Mouse (Mus musculus) stomach, embryonic 14.5 days (tissue): ENCODE data around the gene Fbf1. TPM values are rescaled to one million over a fixed set of nuclear protein-coding genes. Genes with fewer than 3 reads are reported as not detected.

Experiments used
- ATAC-seq: fragments of 200-750 bp; cut with Nextera tagmentation; 2 replicates; pipeline ENCODE4 v1.8.0; 2017; ENCODE audit warnings: low read depth, moderate TSS enrichment; ENCODE audit not compliant: insufficient number of reproducible peaks, insufficient read depth, low FRiP score
- H3K27ac ChIP-seq: fragments of 300-500 bp; sonication (generic); 2 replicates; pipeline ENCODE4 v1.5.1; 2014; ENCODE audit warnings: mild to moderate bottlenecking, low read length, moderate library complexity, mixed read lengths
- H3K27me3 ChIP-seq: fragments of 300-500 bp; sonication (generic); 2 replicates; pipeline ENCODE4 v1.6.1; 2014; ENCODE audit warnings: low read length, control low read depth, mixed read lengths; ENCODE audit not compliant: control insufficient read depth, insufficient read depth
- H3K36me3 ChIP-seq: fragments of 300-500 bp; sonication (generic); 2 replicates; pipeline ENCODE4 v1.6.1; 2014; ENCODE audit warnings: mild to moderate bottlenecking, control low read depth, low read length, moderate library complexity, mixed read lengths; ENCODE audit not compliant: control insufficient read depth, insufficient read depth
- H3K4me1 ChIP-seq: fragments of 300-500 bp; sonication (generic); 2 replicates; pipeline ENCODE4 v1.6.1; 2014; ENCODE audit warnings: low read length, control low read depth, mixed read lengths; ENCODE audit not compliant: control insufficient read depth, insufficient read depth
- H3K4me2 ChIP-seq: fragments of 300-500 bp; sonication (generic); replicated peaks from 2 replicates; pipeline ENCODE4 v1.6.1; 2014; ENCODE audit warnings: low read depth, low read length, control low read depth
- H3K4me3 ChIP-seq: fragments of 300-500 bp; sonication (generic); 2 replicates; pipeline ENCODE4 v1.5.1; 2014; ENCODE audit warnings: low read depth, low read length, control low read depth
- H3K9ac ChIP-seq: fragments of 300-500 bp; sonication (generic); replicated peaks from 2 replicates; pipeline ENCODE4 v1.6.1; 2014; ENCODE audit warnings: low read depth, mild to moderate bottlenecking, control low read depth, low read length, moderate library complexity, mixed read lengths
- H3K9me3 ChIP-seq: fragments of 300-500 bp; sonication (generic); 2 replicates; pipeline ENCODE4 v1.6.1; 2016; ENCODE audit warnings: low read depth, low read length, control low read depth; ENCODE audit not compliant: control insufficient read depth
- WGBS: fragments of 180-500 bp; shearing (Covaris S2); extraction: QIAGEN DNeasy Blood & Tissue Kit; methylation state at CpG from one replicate; pipeline ENCODE4 v1.1.7; 2014; 5-methylcytosine and 5-hydroxymethylcytosine counted together
- polyA plus RNA-seq: library from polyadenylated mRNA; unstranded; fragments of >200 nt; fragmentation: Nextera tagmentation; extraction: Ambion mirVana; gene quantifications from 2 replicates; pipeline ENCODE4 v1.2.1, GENCODE M21; 2014

Gene Fbf1
- 29.3 and 30.2 TPM in 2 replicates for polyA plus RNA-seq

DNA sequence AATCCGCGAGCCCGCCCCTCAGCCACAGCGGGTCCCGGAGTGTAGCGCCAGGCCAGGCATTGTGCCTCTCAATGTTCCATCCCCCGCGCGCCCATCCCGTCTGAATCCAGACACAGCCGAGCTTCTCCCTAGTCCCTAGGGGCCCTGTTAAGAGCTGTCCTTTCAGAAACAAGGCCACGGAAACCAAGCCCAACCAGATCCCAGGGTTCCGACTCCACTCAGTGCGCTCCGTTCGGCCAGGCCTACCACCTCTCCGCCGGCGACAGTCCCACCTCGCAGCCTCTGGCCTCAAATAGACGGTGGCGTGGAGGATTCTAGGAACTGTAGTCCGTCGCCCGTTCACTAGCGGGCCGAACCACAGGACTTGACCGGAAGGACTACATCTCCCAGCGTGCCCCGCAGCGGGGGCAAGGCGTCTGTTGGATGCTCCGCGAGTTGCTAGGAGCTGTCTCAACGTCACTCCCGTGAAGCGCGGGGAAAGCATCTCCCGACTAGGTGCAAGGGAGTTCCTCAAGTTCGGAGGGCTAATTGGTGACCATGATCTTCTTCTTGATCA lies at the start of gene Fbf1:
Gene Fbf1 (minus strand): TSS at position 283 of the 556 bp plus-strand sequence.
- Histone ChIP-seq H3K36me3 (peaks cover 14% of the 10 kb centered on the region; the same call in 1 of the 2 replicates), H3K4me1 (peaks cover 5% of the 10 kb centered on the region; the same call in 1 of the 2 replicates), H3K4me3 (peak within 1 kb of the TSS; percentile 69), H3K9ac (peak within 1 kb of the TSS; percentile 70), H3K27ac (peak within 1 kb of the TSS; percentile 94), H3K27me3 (no peaks in the 10 kb centered on the region), H3K4me2 (peak within 1 kb of the TSS; percentile 71), H3K9me3 (no peaks in the 10 kb centered on the region)
- ATAC-seq = peak; percentile 97
- WGBS = under 1% methylated on average over 40 of the region's 40 CpGs

DNA sequence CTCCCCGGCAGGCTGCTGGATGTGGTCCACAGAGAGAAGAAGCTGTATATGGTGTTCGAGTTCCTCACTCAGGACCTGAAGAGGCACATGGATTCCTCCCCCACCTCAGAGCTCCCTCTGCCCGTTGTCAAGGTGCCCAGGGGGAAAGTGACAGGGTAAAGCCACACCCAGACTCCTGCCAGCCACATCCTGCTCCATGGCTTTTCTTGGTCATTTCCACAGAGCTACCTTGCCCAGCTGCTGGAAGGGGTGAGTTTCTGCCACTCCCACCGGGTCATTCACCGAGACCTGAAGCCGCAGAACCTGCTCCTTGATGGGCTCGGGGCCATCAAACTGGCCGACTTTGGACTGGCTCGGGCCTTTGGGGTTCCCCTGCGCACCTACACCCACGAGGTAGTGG lies 48.6 kb upstream of the Fbf1 start:
- Histone ChIP-seq H3K27me3 (no peaks in the 10 kb centered on the region), H3K27ac (no peak overlapping the region), H3K9ac (no peak overlapping the region), H3K4me1 (peaks cover 14% of the 10 kb centered on the region), H3K9me3 (0 out of 2 replicates have a peak, but pooled peaks cover under 1% of the 10 kb centered on the region), H3K4me3 (no peak overlapping the region), H3K36me3 (no peaks in the 10 kb centered on the region), H3K4me2 (no peak overlapping the region)
- 74% methylated on average over 11 of the region's 11 CpGs for WGBS
- no peak for ATAC-seq

DNA sequence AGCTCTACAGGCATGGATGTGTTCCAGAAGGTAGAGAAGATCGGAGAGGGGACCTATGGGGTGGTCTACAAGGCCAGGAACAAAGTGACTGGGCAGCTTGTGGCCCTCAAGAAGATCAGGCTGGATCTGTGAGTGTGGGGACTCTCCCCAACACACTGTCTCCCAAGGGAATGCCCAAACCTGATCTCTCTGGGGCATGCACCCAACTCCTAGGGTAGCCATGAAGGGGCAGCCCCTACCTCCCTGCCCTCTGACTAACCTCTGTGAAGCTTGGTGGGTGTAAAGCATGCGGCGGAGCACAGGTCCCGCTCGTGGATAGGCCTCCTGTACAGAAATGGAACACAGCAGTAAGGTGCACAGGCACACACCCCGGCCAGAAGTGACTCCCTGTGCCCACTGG lies 48.0 kb upstream of the Fbf1 start:
- ATAC-seq = no peak
- no peaks in the 10 kb centered on the region for H3K9me3 ChIP-seq
- H3K4me3 ChIP-seq = no peak overlapping the region
- 84% methylated on average over 6 of the region's 6 CpGs for WGBS
- no peak overlapping the region for H3K27ac ChIP-seq
- H3K4me2 ChIP-seq = no peak overlapping the region
- no peaks in the 10 kb centered on the region for H3K36me3 ChIP-seq
- no peak overlapping the region for H3K9ac ChIP-seq
- peaks cover 14% of the 10 kb centered on the region for H3K4me1 ChIP-seq
- no peaks in the 10 kb centered on the region for H3K27me3 ChIP-seq

DNA sequence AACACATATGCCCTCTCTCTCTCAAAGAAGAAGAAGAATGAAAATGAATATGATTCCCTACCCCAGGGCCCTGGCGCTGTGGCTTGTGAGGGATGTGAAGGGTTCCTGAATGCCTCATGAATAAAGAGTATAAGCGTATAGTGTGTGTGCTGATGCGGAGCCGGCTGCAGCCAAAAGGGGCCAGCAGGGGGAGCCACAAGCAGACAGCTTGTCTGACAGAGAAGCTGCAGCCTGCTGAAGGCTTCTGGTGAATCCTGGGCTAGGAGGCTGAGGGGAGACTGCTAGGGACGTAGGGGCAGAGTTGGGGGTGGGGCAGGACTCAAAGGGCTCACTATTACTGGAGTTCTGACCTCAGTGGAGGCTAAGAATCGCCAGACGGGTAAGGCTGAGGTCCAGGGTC lies 47.2 kb upstream of the Fbf1 start:
- no peak overlapping the region for H3K9ac ChIP-seq
- H3K4me3 ChIP-seq = no peak overlapping the region
- no peak overlapping the region for H3K4me2 ChIP-seq
- no peaks in the 10 kb centered on the region for H3K27me3 ChIP-seq
- H3K36me3 ChIP-seq = no peaks in the 10 kb centered on the region
- ATAC-seq = no peak
- WGBS = 76% methylated on average over 7 of the region's 7 CpGs
- peaks cover 14% of the 10 kb centered on the region for H3K4me1 ChIP-seq
- H3K9me3 ChIP-seq = no peaks in the 10 kb centered on the region
- no peak overlapping the region for H3K27ac ChIP-seq

DNA sequence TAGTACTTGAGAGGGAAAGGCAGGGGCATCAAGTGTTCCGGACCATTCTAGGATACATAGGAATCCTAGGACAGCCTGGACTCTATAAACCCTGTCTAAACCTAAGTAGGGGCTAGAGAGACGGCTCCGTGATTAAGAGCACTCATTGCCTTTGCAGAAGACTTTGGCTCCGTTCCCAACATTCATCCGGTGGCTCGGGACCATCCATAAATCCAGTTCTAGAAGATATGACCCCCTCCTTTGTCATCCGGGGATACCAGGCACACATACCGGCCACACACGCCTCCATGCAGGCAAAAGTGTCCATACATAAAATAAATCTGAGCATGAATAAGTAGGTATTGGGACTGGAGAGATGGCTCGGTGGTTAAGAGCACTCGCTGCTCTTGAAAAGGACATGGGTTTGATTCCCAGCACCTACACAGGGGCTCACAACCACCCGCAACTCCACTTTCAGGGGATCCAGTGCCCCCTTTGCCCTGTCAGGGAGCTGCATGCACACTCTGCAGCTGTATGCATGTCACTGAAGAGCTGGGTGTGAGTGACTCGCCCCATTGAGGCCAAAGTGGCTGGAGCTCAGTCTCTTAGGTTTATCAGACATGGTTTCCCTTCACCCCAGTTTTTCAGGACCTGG lies 46.0 kb upstream of the Fbf1 start:
- Histone ChIP-seq H3K9ac (no peak overlapping the region), H3K9me3 (no peaks in the 10 kb centered on the region), H3K4me2 (no peak overlapping the region), H3K36me3 (no peaks in the 10 kb centered on the region), H3K27ac (no peak overlapping the region), H3K4me3 (no peak overlapping the region), H3K4me1 (peaks cover 7% of the 10 kb centered on the region), H3K27me3 (no peaks in the 10 kb centered on the region)
- WGBS = 77% methylated on average over 13 of the region's 13 CpGs
- no peak for ATAC-seq

DNA sequence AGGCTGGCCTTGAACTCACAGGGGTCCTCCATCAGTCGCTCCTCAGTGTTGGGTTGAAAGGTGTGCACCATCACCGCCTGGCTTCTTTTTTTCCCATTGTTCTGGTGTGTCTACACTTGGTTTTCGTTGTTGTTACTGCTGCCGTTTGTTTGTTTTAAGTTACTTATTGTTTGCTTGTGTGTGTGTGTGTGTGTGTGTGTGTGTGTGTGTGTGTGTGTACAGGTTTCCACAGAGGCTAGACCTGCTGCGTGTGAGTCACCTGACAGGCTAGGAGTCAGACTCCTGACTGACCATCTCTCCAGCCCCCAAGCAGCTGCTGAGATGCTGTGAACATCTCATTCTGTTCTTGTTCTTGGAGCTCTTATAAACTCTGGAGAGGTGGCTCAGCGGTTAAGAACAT lies 44.9 kb upstream of the Fbf1 start:
- H3K4me1 ChIP-seq = no peaks in the 10 kb centered on the region
- 83% methylated on average over 6 of the region's 6 CpGs for WGBS
- ATAC-seq = no peak

DNA sequence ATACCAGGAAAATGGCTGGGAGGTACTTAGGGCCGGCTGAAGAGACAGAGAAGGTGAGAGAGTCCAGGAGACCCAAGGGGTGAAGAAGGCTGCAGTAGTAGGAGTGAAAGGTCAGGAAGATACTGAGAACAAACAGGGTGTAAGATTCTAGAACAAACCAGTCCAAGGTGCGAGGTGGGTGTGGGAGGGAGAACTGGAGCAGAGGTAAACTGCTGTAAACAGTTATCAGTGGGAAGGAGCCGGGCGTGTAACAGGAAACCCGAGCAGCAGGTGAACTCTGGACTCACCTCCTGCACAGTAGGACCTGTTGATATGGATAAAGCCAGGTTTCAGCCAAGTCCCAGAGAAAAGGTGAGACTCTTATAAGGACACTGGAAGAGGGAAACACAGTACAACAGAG lies 42.7 kb upstream of the Fbf1 start:
- no peaks in the 10 kb centered on the region for H3K9me3 ChIP-seq
- peaks cover 12% of the 10 kb centered on the region for H3K36me3 ChIP-seq
- no peak overlapping the region for H3K4me2 ChIP-seq
- ATAC-seq = peak; percentile 70
- 61% methylated on average over 5 of the region's 5 CpGs for WGBS
- no peaks in the 10 kb centered on the region for H3K27me3 ChIP-seq
- no peak overlapping the region for H3K4me3 ChIP-seq
- H3K9ac ChIP-seq = no peak overlapping the region
- no peak overlapping the region for H3K27ac ChIP-seq
- H3K4me1 ChIP-seq = no peaks in the 10 kb centered on the region

More for the DNA sequence above, 44.9 kb upstream of the Fbf1 start:
- Histone ChIP-seq H3K4me3 (no peak overlapping the region), H3K27ac (no peak overlapping the region), H3K4me2 (no peak overlapping the region), H3K9ac (no peak overlapping the region), H3K36me3 (no peaks in the 10 kb centered on the region), H3K9me3 (no peaks in the 10 kb centered on the region), H3K27me3 (no peaks in the 10 kb centered on the region)

DNA sequence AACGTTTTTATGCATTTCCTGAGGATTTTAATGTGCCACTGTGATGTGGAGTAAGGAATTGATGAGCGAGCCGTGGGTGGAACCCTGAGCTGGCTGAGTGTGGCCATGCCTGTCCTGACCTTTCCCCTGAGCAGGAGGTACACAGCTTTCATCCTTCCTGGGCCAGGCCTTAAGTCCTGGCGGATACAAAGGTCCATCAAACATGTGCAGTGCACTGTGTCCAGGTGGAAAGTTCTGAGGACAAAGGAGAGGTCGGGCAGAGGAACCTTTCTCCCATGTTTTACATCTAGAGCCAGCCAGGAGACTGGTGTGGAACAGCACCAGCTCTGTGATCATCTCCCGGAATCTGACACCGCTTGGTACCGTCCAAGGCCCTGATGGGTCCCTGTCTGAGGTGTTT lies 41.3 kb upstream of the Fbf1 start:
- H3K4me2 ChIP-seq = no peak overlapping the region
- ATAC-seq = no peak
- H3K36me3 ChIP-seq = peaks cover 12% of the 10 kb centered on the region
- H3K27ac ChIP-seq = no peak overlapping the region
- H3K9me3 ChIP-seq = no peaks in the 10 kb centered on the region
- no peak overlapping the region for H3K9ac ChIP-seq
- no peak overlapping the region for H3K4me3 ChIP-seq
- 69% methylated on average over 8 of the region's 8 CpGs for WGBS
- H3K4me1 ChIP-seq = no peaks in the 10 kb centered on the region
- no peaks in the 10 kb centered on the region for H3K27me3 ChIP-seq

DNA sequence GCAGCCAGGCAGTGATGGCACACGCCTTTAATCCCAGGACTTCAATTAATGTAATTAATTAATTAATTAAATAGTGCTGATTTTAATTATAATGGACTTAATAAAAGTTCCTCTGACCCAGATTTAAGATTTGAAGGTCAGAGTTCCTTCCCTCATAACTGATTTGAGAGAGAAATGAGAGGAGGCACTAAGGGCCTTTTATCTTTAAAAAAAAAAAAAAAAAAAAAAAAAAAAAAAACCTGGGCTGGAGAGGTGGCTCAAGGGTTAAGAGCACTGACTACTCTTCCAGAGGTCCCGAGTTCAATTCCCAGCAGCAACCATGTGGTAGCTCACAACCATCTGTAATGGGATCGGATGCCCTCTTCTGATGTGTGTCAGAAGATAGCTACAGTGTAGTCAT lies 40.7 kb upstream of the Fbf1 start:
- H3K4me1 ChIP-seq = no peaks in the 10 kb centered on the region
- H3K4me2 ChIP-seq = no peak overlapping the region
- no peaks in the 10 kb centered on the region for H3K9me3 ChIP-seq
- no peak overlapping the region for H3K9ac ChIP-seq
- peaks cover 12% of the 10 kb centered on the region for H3K36me3 ChIP-seq
- H3K4me3 ChIP-seq = no peak overlapping the region
- no peak for ATAC-seq
- no peak overlapping the region for H3K27ac ChIP-seq
- H3K27me3 ChIP-seq = no peaks in the 10 kb centered on the region
- WGBS = 80% methylated on average over 3 of the region's 3 CpGs
